Mouse (Mus musculus) intestine, embryonic 16.5 days (tissue): Measurements from ENCODE around the gene Trim34b. TPM values are rescaled to one million over a fixed set of nuclear protein-coding genes. Genes with fewer than 3 reads are reported as not detected.
"Not testable (repeated sequence)": the region's sequence is repeated elsewhere in the genome, so short reads cannot be mapped to it uniquely, and the experiment has no call there.

Experiments
- ATAC-seq: fragments of 200-750 bp; cut with Nextera tagmentation; 2 replicates; pipeline ENCODE4 v1.8.0; 2017; ENCODE audit warnings: moderate TSS enrichment, moderate library complexity
- H3K27ac ChIP-seq: fragments of 300-500 bp; sonication (generic); 2 replicates; pipeline ENCODE4 v1.5.1; 2014; ENCODE audit warnings: mild to moderate bottlenecking, low read length
- H3K27me3 ChIP-seq: fragments of 300-500 bp; sonication (generic); replicated peaks from 2 replicates; pipeline ENCODE4 v1.6.1; 2014; ENCODE audit warnings: low read length, control low read depth, mixed read lengths; ENCODE audit not compliant: control insufficient read depth, insufficient read depth
- H3K36me3 ChIP-seq: fragments of 300-500 bp; sonication (generic); 2 replicates; pipeline ENCODE4 v1.6.1; 2014; ENCODE audit warnings: low read length, control low read depth; ENCODE audit not compliant: control insufficient read depth, insufficient read depth
- H3K4me1 ChIP-seq: fragments of 300-500 bp; sonication (generic); 2 replicates; pipeline ENCODE4 v1.6.1; 2014; ENCODE audit warnings: low read length, control low read depth, mixed read lengths; ENCODE audit not compliant: control insufficient read depth, insufficient read depth
- H3K4me2 ChIP-seq: fragments of 300-500 bp; sonication (generic); 2 replicates; pipeline ENCODE4 v1.6.1; 2014; ENCODE audit warnings: low read depth, low read length, control low read depth
- H3K4me3 ChIP-seq: fragments of 300-500 bp; sonication (generic); 2 replicates; pipeline ENCODE4 v1.5.1; 2014; ENCODE audit warnings: mild to moderate bottlenecking, low read length
- H3K9ac ChIP-seq: fragments of 300-500 bp; sonication (generic); 2 replicates; pipeline ENCODE4 v1.6.1; 2014; ENCODE audit warnings: low read depth, low read length
- H3K9me3 ChIP-seq: fragments of 300-500 bp; sonication (generic); 2 replicates; pipeline ENCODE4 v1.6.1; 2016; ENCODE audit warnings: low read length, control low read depth; ENCODE audit not compliant: control insufficient read depth
- WGBS: fragments of 180-500 bp; shearing (Covaris S2); extraction: QIAGEN DNeasy Blood & Tissue Kit; methylation state at CpG from one replicate; pipeline ENCODE4 v1.1.7; 2014; 5-methylcytosine and 5-hydroxymethylcytosine counted together
- polyA plus RNA-seq: library from polyadenylated mRNA; unstranded; fragments of >200 nt; fragmentation: Nextera tagmentation; extraction: Ambion mirVana; gene quantifications from 2 replicates; pipeline ENCODE4 v1.2.1, GENCODE M21; 2015

Gene Trim34b
- polyA plus RNA-seq, 1 experiment from 2014 or later: not detected

- not testable (repeated sequence) for H3K36me3 ChIP-seq, H3K9ac ChIP-seq, H3K27me3 ChIP-seq, H3K27ac ChIP-seq, H3K4me3 ChIP-seq, H3K4me1 ChIP-seq, H3K9me3 ChIP-seq, ATAC-seq, H3K4me2 ChIP-seq
- 78% methylated on average over 4 of the region's 4 CpGs for WGBS
These were observed 18.8 kb downstream of the Trim34b start for GRCm38 (mm10) chr7:104348043-104348442.

- Histone ChIP-seq H3K9me3 (no peaks in the 10 kb centered on the region), H3K36me3 (no peaks in the 10 kb centered on the region), H3K4me1 (0 out of 2 replicates have a peak, but pooled peaks cover 3% of the 10 kb centered on the region), H3K27me3 (no peaks in the 10 kb centered on the region), H3K4me2 (peak within 1 kb of the TSS; percentile 50), H3K4me3 (peak within 1 kb of the TSS; percentile 52), H3K9ac (peak within 1 kb of the TSS; percentile 56), H3K27ac (0 out of 2 replicates have a peak within 1 kb of the TSS, but pooled peaks have one; percentile 28)
- WGBS: 3% methylated on average over 14 of the region's 14 CpGs
- peak; percentile 100 for ATAC-seq
These were observed 23.7 kb downstream of the Trim34b start, which contains the start of gene Trim12c for GRCm38 (mm10) chr7:104352717-104353599. TSS of gene Trim12c (minus strand) at chr7:104353362.

- no peaks in the 10 kb centered on the region for H3K36me3 ChIP-seq
- no peak overlapping the region for H3K27ac ChIP-seq
- 78% methylated on average over 2 of the region's 2 CpGs for WGBS
- H3K9me3 ChIP-seq: no peaks in the 10 kb centered on the region
- peak overlapping the region; percentile 16; the same call in 1 of the 2 replicates for H3K4me3 ChIP-seq
- H3K27me3 ChIP-seq: no peaks in the 10 kb centered on the region
- peak overlapping the region; percentile 9; the same call in 1 of the 2 replicates for H3K4me2 ChIP-seq
- H3K9ac ChIP-seq: no peak overlapping the region
- peak; percentile 30; the same call in 1 of the 2 replicates for ATAC-seq
- H3K4me1 ChIP-seq: 0 out of 2 replicates have a peak, but pooled peaks cover 3% of the 10 kb centered on the region
These were observed 24.3 kb downstream of the Trim34b start for GRCm38 (mm10) chr7:104353600-104353967.

GRCm38 (mm10) chr7:104366339-104366738 is 37.1 kb downstream of the Trim34b start:
- H3K9ac ChIP-seq: no peak overlapping the region
- ATAC-seq: no peak
- no peaks in the 10 kb centered on the region for H3K36me3 ChIP-seq
- H3K4me2 ChIP-seq: no peak overlapping the region
- no peaks in the 10 kb centered on the region for H3K4me1 ChIP-seq
- H3K27ac ChIP-seq: no peak overlapping the region
- no peaks in the 10 kb centered on the region for H3K27me3 ChIP-seq
- no peak overlapping the region for H3K4me3 ChIP-seq
- no peaks in the 10 kb centered on the region for H3K9me3 ChIP-seq

GRCm38 (mm10) chr7:104369736-104370414 is 40.6 kb downstream of the Trim34b start, which contains the start of gene Trim30b:
TSS of gene Trim30b (minus strand) at chr7:104369884.
- no peak within 1 kb of the TSS for H3K9ac ChIP-seq
- 64% methylated on average over 1 of the region's 1 CpGs for WGBS
- ATAC-seq: no peak

More at GRCm38 (mm10) chr7:104369736-104370414, 40.6 kb downstream of the Trim34b start, which contains the start of gene Trim30b:
- Histone ChIP-seq H3K4me2 (no peak within 1 kb of the TSS), H3K4me1 (no peaks in the 10 kb centered on the region), H3K27ac (no peak within 1 kb of the TSS), H3K9me3 (no peaks in the 10 kb centered on the region), H3K4me3 (no peak within 1 kb of the TSS), H3K36me3 (no peaks in the 10 kb centered on the region), H3K27me3 (no peaks in the 10 kb centered on the region)

Other genes starting within 250 kb of the Trim34b start
- gene Olfr645, start 244.0 kb upstream of the Trim34b start, polyA plus RNA-seq: not detected in 2 replicates
- gene Olfr646, start 224.6 kb upstream of the Trim34b start, polyA plus RNA-seq: not detected in 2 replicates
- not detected in 2 replicates for gene Ubqln5, start 199.6 kb upstream of the Trim34b start, polyA plus RNA-seq
- not detected in 2 replicates for gene Olfr643, start 192.1 kb upstream of the Trim34b start, polyA plus RNA-seq
- not detected in 2 replicates for gene Ubqln3, start 186.2 kb upstream of the Trim34b start, polyA plus RNA-seq
- not detected in 2 replicates for gene Ubqlnl, start 178.9 kb upstream of the Trim34b start, polyA plus RNA-seq
- not detected in 2 replicates for gene Olfm5, start 164.6 kb upstream of the Trim34b start, polyA plus RNA-seq
- gene Olfr648, start 146.1 kb upstream of the Trim34b start, polyA plus RNA-seq: 0.11 and 0.20 TPM in 2 replicates
- gene Olfr649, start 133.5 kb upstream of the Trim34b start, polyA plus RNA-seq: not detected in 2 replicates
- 0.78 and 1.2 TPM in 2 replicates for gene Trim6, start 110.7 kb upstream of the Trim34b start, polyA plus RNA-seq
- 2.0 and 2.6 TPM in 2 replicates for gene Trim34a, start 85.0 kb upstream of the Trim34b start, polyA plus RNA-seq
- gene Trim5, start 41.4 kb upstream of the Trim34b start, polyA plus RNA-seq: 0.33 and 0.47 TPM in 2 replicates
- 5.1 and 6.3 TPM in 2 replicates for gene Trim12a, start 14.0 kb upstream of the Trim34b start, polyA plus RNA-seq
- 1.9 and 2.5 TPM in 2 replicates for gene Trim12c, start 23.9 kb downstream of the Trim34b start, polyA plus RNA-seq
- 0.06 and 0.20 TPM in 2 replicates for gene Trim30b, start 40.4 kb downstream of the Trim34b start, polyA plus RNA-seq
- gene Trim30c, start 71.4 kb downstream of the Trim34b start, polyA plus RNA-seq: 0.31 and 0.34 TPM in 2 replicates
- 1.2 TPM in 2 replicates for gene Trim30a, start 135.7 kb downstream of the Trim34b start, polyA plus RNA-seq
- 0.88 and 0.93 TPM in 2 replicates for gene Trim30d, start 178.4 kb downstream of the Trim34b start, polyA plus RNA-seq
- gene Olfr651, start 220.7 kb downstream of the Trim34b start, polyA plus RNA-seq: not detected in 2 replicates
- gene Olfr652, start 231.4 kb downstream of the Trim34b start, polyA plus RNA-seq: not detected in 2 replicates
- gene Olfr653, start 247.8 kb downstream of the Trim34b start, polyA plus RNA-seq: not detected in 2 replicates